Mouse (Mus musculus) liver, adult 2 months (tissue): Measurements from ENCODE around the gene Itpkb.

Experiments
- CTCF ChIP-seq: fragments of 200-500 bp; IDR thresholded peaks from 2 replicates; pipeline ENCODE4 v1.5.1; 2011; ENCODE audit warnings: low read depth, low read length, control low read depth
- POLR2A ChIP-seq: fragments of 200-500 bp; IDR thresholded peaks from 2 replicates; pipeline ENCODE4 v1.6.1; 2011; ENCODE audit warnings: low read length, control low read depth; ENCODE audit not compliant: insufficient read depth; ENCODE audit errors: extremely low read depth

DNA sequence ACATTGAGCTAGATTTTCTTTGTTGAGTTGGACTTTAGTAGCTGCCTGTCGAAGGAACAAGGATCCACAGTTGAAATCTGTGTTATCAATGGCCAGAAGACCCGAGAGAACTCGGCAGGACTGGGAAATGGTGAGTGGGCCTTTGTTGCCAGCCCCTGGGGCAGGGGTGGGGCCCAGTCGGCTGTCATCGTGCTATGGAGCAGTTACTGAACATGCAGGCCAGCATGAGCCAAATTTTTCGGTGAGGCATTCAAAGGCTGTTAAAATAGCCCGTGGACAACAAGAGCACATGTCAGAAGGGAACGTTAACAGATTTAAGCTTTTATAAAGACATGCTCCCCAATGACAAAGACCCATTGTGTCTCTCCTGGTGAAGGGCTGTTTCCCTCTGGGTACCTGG lies 52.1 kb downstream of the Itpkb start:
- TF ChIP-seq POLR2A (no peak), CTCF (no peak)
